Mouse (Mus musculus) liver, adult 2 months (tissue): ENCODE data around the gene Scn8a. TPM values are rescaled to one million over a fixed set of nuclear protein-coding genes. Genes with fewer than 3 reads are reported as not detected.
A peak's percentile ranks its signal among the peaks of the same experiment; 100 is the strongest.

Experiments used
- DNase-seq: peaks from one replicate; pipeline ENCODE4 v3.0.0-alpha.2; 2011; ENCODE audit warnings: low read depth, low spot score; ENCODE audit errors: extremely low read depth
- H3K27ac ChIP-seq: fragments of 200-500 bp; replicated peaks from 2 replicates; pipeline ENCODE4 v1.5.1; 2012; ENCODE audit warnings: low read depth, mild to moderate bottlenecking, control low read depth, inconsistent platforms, low read length; ENCODE audit not compliant: insufficient read depth
- H3K27me3 ChIP-seq: fragments of 200-500 bp; 2 replicates; pipeline ENCODE4 v1.6.1; 2012; ENCODE audit warnings: mild to moderate bottlenecking, moderate library complexity, low read length, inconsistent platforms; ENCODE audit not compliant: control insufficient read depth, insufficient read depth
- H3K36me3 ChIP-seq: fragments of 200-500 bp; 2 replicates; pipeline ENCODE4 v1.6.1; 2012; ENCODE audit warnings: low read length, inconsistent platforms; ENCODE audit not compliant: control insufficient read depth, insufficient read depth
- H3K4me1 ChIP-seq: fragments of 200-500 bp; 2 replicates; pipeline ENCODE4 v1.6.1; 2011; ENCODE audit warnings: low read length; ENCODE audit not compliant: control insufficient read depth, insufficient read depth
- H3K4me3 ChIP-seq: fragments of 200-500 bp; 2 replicates; pipeline ENCODE4 v1.5.1; 2011; ENCODE audit warnings: low read depth, mild to moderate bottlenecking, control low read depth, low read length, moderate library complexity; ENCODE audit not compliant: insufficient read depth
- H3K79me2 ChIP-seq: fragments of 200-500 bp; 2 replicates; pipeline ENCODE4 v1.6.1; 2012; ENCODE audit warnings: inconsistent platforms, mild to moderate bottlenecking, low read length, moderate library complexity; ENCODE audit not compliant: control insufficient read depth, insufficient read depth
- H3K9ac ChIP-seq: fragments of 200-500 bp; 2 replicates; pipeline ENCODE4 v1.6.1; 2012; ENCODE audit warnings: low read depth, mild to moderate bottlenecking, control low read depth, inconsistent platforms, low read length
- CTCF ChIP-seq: fragments of 200-500 bp; IDR thresholded peaks from 2 replicates; pipeline ENCODE4 v1.5.1; 2011; ENCODE audit warnings: low read depth, low read length, control low read depth
- POLR2A ChIP-seq: fragments of 200-500 bp; IDR thresholded peaks from 2 replicates; pipeline ENCODE4 v1.6.1; 2011; ENCODE audit warnings: low read length, control low read depth; ENCODE audit not compliant: insufficient read depth; ENCODE audit errors: extremely low read depth
- WGBS: fragments of 180-500 bp; shearing (Covaris S2); methylation state at CpG from one replicate; pipeline ENCODE4 v1.1.7; 2018; 5-methylcytosine and 5-hydroxymethylcytosine counted together
- polyA plus RNA-seq: library from polyadenylated mRNA; depleted of rRNA; stranded (reverse); fragments of >200 nt; gene quantifications from 2 replicates; pipeline ENCODE4 v1.2.3, GENCODE M21; 2012
- total RNA-seq: library from RNA; depleted of rRNA; stranded (reverse); fragments of >200 nt; gene quantifications from 2 replicates; pipeline ENCODE4 v1.2.3, GENCODE M21; 2014

Scn8a gene
- total and polyA plus RNA-seq, 2 experiments, result 0.07 to 1.4 TPM

DNA sequence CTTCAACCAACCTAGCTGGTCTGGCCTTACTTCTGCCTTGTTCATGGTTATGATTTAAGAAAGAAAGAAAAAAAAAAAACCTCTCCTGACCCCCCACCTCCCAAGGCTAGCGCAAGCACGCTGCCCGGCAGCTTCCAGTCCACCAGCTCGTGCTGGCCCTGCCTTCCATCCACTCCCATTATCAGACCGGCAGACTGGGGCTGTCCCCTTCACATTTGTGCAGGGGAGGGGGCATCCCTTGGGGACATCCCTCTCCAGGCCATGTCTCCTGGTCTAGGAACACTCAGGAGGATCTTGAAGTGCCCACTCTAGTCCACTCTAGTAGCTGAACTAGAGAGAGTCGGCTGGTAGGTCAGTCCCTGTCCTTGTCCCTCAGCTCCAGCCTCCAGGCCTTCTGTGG lies 174.9 kb downstream of the Scn8a start:
- no peak overlapping the region for H3K27ac ChIP-seq

GRCm38 (mm10) chr15:101046039-101046526 lies 176.4 kb downstream of the Scn8a start:
- Histone ChIP-seq H3K4me3 (peak overlapping the region; percentile 12; the same call in 1 of the 2 replicates), H3K4me1 (no peaks in the 10 kb centered on the region), H3K9ac (no peak overlapping the region), H3K36me3 (no peaks in the 10 kb centered on the region), H3K27ac (no peak overlapping the region), H3K79me2 (no peaks in the 10 kb centered on the region), H3K27me3 (peaks cover 18% of the 10 kb centered on the region)
- WGBS, result 5% methylated on average over 42 of the region's 43 CpGs
- DNase-seq, result no peak
- TF ChIP-seq CTCF (no peak), POLR2A (no peak)

More for the DNA sequence above, 174.9 kb downstream of the Scn8a start:
- no peaks in the 10 kb centered on the region for H3K36me3 ChIP-seq
- DNase-seq, result no peak
- no peak overlapping the region for H3K9ac ChIP-seq
- no peaks in the 10 kb centered on the region for H3K4me1 ChIP-seq
- TF ChIP-seq POLR2A (no peak), CTCF (no peak)
- H3K27me3 ChIP-seq, result peaks cover 20% of the 10 kb centered on the region
- H3K4me3 ChIP-seq, result no peak overlapping the region
- WGBS, result 58% methylated on average over 6 of the region's 6 CpGs
- H3K79me2 ChIP-seq, result no peaks in the 10 kb centered on the region

GRCm38 (mm10) chr15:101046527-101047193 lies 177.0 kb downstream of the Scn8a start:
- WGBS, result 2% methylated on average over 66 of the region's 77 CpGs
- H3K36me3 ChIP-seq, result no peaks in the 10 kb centered on the region
- H3K27ac ChIP-seq, result no peak overlapping the region
- no peaks in the 10 kb centered on the region for H3K4me1 ChIP-seq
- TF ChIP-seq CTCF (no peak), POLR2A (no peak)
- peak overlapping the region; percentile 13; the same call in 1 of the 2 replicates for H3K4me3 ChIP-seq
- H3K27me3 ChIP-seq, result peaks cover 18% of the 10 kb centered on the region
- H3K79me2 ChIP-seq, result no peaks in the 10 kb centered on the region
- 0 out of 2 replicates have a peak overlapping the region, but pooled peaks have one; percentile 0 for H3K9ac ChIP-seq
- no peak for DNase-seq

DNA sequence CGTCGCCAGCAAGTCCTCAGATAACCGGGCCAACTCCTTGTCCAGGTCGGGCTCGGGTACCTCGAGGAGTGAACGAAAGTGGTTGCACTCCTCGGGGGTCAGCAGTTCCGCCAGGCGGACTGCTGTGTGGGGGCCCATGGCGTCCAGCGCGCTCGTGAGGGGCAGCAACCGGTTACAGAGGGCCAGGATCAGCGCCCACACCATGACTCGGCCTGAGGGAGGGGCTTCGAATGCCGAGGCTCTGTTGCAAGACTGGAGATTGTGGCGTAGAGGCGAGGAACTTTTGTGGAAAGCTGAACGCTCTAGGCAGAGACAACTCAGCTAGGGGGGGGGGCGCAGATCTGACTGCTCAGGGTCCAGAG lies 177.5 kb downstream of the Scn8a start, which contains the start of gene Gm47841:
Gene Gm47841, minus strand, starts transcription at position 204 of the 362 bp plus-strand sequence.
- Histone ChIP-seq H3K4me1 (no peaks in the 10 kb centered on the region), H3K4me3 (peak within 1 kb of the TSS; percentile 13; the same call in 1 of the 2 replicates), H3K27me3 (peaks cover 18% of the 10 kb centered on the region), H3K9ac (0 out of 2 replicates have a peak within 1 kb of the TSS, but pooled peaks have one; percentile 0), H3K27ac (no peak within 1 kb of the TSS), H3K36me3 (no peaks in the 10 kb centered on the region), H3K79me2 (no peaks in the 10 kb centered on the region)
- 10% methylated on average over 23 of the region's 23 CpGs for WGBS
- no peak for TF ChIP-seq CTCF
- no peak for TF ChIP-seq POLR2A
- no peak for DNase-seq

DNA sequence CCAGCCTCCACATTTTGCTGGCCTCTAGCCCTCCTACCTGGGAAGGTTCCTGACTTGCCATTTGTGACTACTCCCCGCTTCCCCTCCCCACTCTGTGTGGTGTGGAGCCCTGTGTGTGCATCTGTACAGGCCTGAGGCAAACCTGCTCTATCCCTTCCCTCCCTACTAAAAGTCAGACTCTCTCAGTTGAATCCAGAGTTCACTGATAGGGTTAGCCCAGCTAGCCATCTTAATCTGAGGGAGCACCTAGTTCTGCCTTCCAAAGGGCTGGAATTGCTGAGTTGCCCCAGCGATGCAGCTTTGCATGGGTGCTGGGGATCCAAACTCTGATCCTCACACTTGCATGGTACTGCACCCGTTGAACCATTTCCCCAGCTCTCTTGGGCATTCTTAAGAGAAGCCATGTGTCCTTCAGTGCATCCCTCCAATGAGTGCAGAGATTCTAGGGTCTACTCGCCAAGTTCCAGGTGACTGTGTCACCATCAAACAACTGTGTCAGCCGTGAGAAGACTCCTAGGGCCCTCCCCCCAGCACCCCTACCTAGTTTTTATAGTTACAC lies 178.8 kb downstream of the Scn8a start:
- WGBS, result 54% methylated on average over 5 of the region's 5 CpGs
- peaks cover 13% of the 10 kb centered on the region for H3K27me3 ChIP-seq

GRCm38 (mm10) chr15:101051869-101052268 lies 182.2 kb downstream of the Scn8a start:
- Histone ChIP-seq H3K36me3 (peaks cover 5% of the 10 kb centered on the region), H3K27me3 (peaks cover 4% of the 10 kb centered on the region; the same call in 1 of the 2 replicates), H3K4me3 (no peak overlapping the region), H3K4me1 (no peaks in the 10 kb centered on the region), H3K79me2 (no peaks in the 10 kb centered on the region), H3K27ac (no peak overlapping the region), H3K9ac (no peak overlapping the region)
- 94% methylated on average over 10 of the region's 10 CpGs for WGBS
- DNase-seq, result no peak
- no peak for TF ChIP-seq POLR2A
- TF ChIP-seq CTCF, result no peak

More for the DNA sequence above, 178.8 kb downstream of the Scn8a start:
- TF ChIP-seq POLR2A (no peak), CTCF (no peak)
- H3K4me3 ChIP-seq, result no peak overlapping the region
- no peaks in the 10 kb centered on the region; the same call in 1 of the 2 replicates for H3K36me3 ChIP-seq
- no peaks in the 10 kb centered on the region for H3K79me2 ChIP-seq
- no peaks in the 10 kb centered on the region for H3K4me1 ChIP-seq
- DNase-seq, result no peak
- no peak overlapping the region for H3K27ac ChIP-seq
- H3K9ac ChIP-seq, result no peak overlapping the region
